Mouse (Mus musculus) cerebellum, adult 2 months (tissue): ENCODE results near the gene Ddx19b. TPM values are rescaled to one million over a fixed set of nuclear protein-coding genes. Genes with fewer than 3 reads are reported as not detected.
"Not testable (repeated sequence)": the region's sequence is repeated elsewhere in the genome, so short reads cannot be mapped to it uniquely, and the experiment has no call there.

Source experiments
- DNase-seq, 2 experiments: peaks; one replicate each; pipeline ENCODE4 v3.0.0; 2021
- H3K27ac ChIP-seq: fragments of 200-500 bp; 2 replicates; pipeline ENCODE4 v1.5.1; 2012; ENCODE audit warnings: low read length, control low read depth, inconsistent platforms; ENCODE audit not compliant: insufficient read depth
- H3K27me3 ChIP-seq: fragments of 200-500 bp; 2 replicates; pipeline ENCODE4 v1.6.1; 2012; ENCODE audit warnings: inconsistent platforms, mild to moderate bottlenecking, low read length, moderate library complexity; ENCODE audit not compliant: control insufficient read depth, insufficient read depth
- H3K4me1 ChIP-seq: fragments of 200-500 bp; 2 replicates; pipeline ENCODE4 v1.6.1; 2011; ENCODE audit warnings: low read length; ENCODE audit not compliant: control insufficient read depth, insufficient read depth
- H3K4me3 ChIP-seq: fragments of 200-500 bp; replicated peaks from 2 replicates; pipeline ENCODE3; 2011; ENCODE audit warnings: mild to moderate bottlenecking, low read depth, low read length, control low read depth; ENCODE audit not compliant: insufficient read depth
- CTCF ChIP-seq: fragments of 200-500 bp; IDR thresholded peaks from 2 replicates; pipeline ENCODE4 v1.5.1; 2011; ENCODE audit warnings: low read depth, mild to moderate bottlenecking, control low read depth, low read length, moderate library complexity, borderline replicate concordance; ENCODE audit not compliant: insufficient read depth
- POLR2A ChIP-seq: fragments of 200-500 bp; IDR thresholded peaks from 2 replicates; pipeline ENCODE4 v1.6.1; 2011; ENCODE audit warnings: low read length, control low read depth, borderline replicate concordance; ENCODE audit not compliant: insufficient read depth
- WGBS: fragments of 180-500 bp; shearing (Covaris S2); methylation state at CpG from one replicate; pipeline ENCODE4 v1.1.7; 2018; 5-methylcytosine and 5-hydroxymethylcytosine counted together
- polyA plus RNA-seq: library from polyadenylated mRNA; depleted of rRNA; stranded (reverse); fragments of >200 nt; gene quantifications from 2 replicates; pipeline ENCODE4 v1.2.3, GENCODE M21; 2012; rRNA removed

The Ddx19b gene
- 13.6 and 14.9 TPM in 2 replicates for polyA plus RNA-seq

GRCm38 (mm10) chr8:111031572-111031971 lies at the start of gene Ddx19b:
Gene Ddx19b, minus strand, starts transcription at chr8:111031751.
- TF ChIP-seq POLR2A (no peak), CTCF (no peak)
- no peaks in the 10 kb centered on the region for H3K27me3 ChIP-seq
- H3K27ac ChIP-seq, result no peak within 1 kb of the TSS
- WGBS, result 96% methylated on average over 19 of the region's 19 CpGs
- H3K4me3 ChIP-seq, result no peak within 1 kb of the TSS
- H3K4me1 ChIP-seq, result peaks cover 3% of the 10 kb centered on the region; the same call in 1 of the 2 replicates
- no peak for DNase-seq

- TF ChIP-seq CTCF, result no peak
- no peak for TF ChIP-seq POLR2A
- H3K4me1 ChIP-seq, result no peaks in the 10 kb centered on the region
- H3K27ac ChIP-seq, result no peak overlapping the region
- 36% methylated on average over 6 of the region's 6 CpGs for WGBS
- no peak overlapping the region for H3K4me3 ChIP-seq
- H3K27me3 ChIP-seq, result no peaks in the 10 kb centered on the region
- no peak for DNase-seq
Observed at GRCm38 (mm10) chr8:111079861-111080271, 48.3 kb upstream of the Ddx19b start.

- H3K4me1 ChIP-seq, result no peaks in the 10 kb centered on the region
- TF ChIP-seq CTCF (no peak), POLR2A (no peak)
- WGBS, result 27% methylated on average over 5 of the region's 5 CpGs
Observed at GRCm38 (mm10) chr8:111079461-111079860, 47.9 kb upstream of the Ddx19b start.

GRCm38 (mm10) chr8:111075926-111076325 lies 44.4 kb upstream of the Ddx19b start:
- 72% methylated on average over 3 of the region's 3 CpGs for WGBS
- TF ChIP-seq CTCF (no peak), POLR2A (no peak)
- Histone ChIP-seq H3K4me1 (no peaks in the 10 kb centered on the region), H3K27ac (no peak overlapping the region), H3K4me3 (no peak overlapping the region), H3K27me3 (no peaks in the 10 kb centered on the region)
- DNase-seq, result no peak

More at GRCm38 (mm10) chr8:111079461-111079860, 47.9 kb upstream of the Ddx19b start:
- Histone ChIP-seq H3K27me3 (no peaks in the 10 kb centered on the region), H3K27ac (no peak overlapping the region), H3K4me3 (no peak overlapping the region)
- no peak for DNase-seq

GRCm38 (mm10) chr8:111068660-111069059 lies 37.1 kb upstream of the Ddx19b start:
- DNase-seq, result not testable (repeated sequence)
- WGBS, result 93% methylated on average over 9 of the region's 9 CpGs

GRCm38 (mm10) chr8:111067439-111067838 lies 35.9 kb upstream of the Ddx19b start:
- Histone ChIP-seq H3K27ac (no peak overlapping the region), H3K27me3 (no peaks in the 10 kb centered on the region), H3K4me3 (no peak overlapping the region), H3K4me1 (no peaks in the 10 kb centered on the region)
- 37% methylated on average over 10 of the region's 10 CpGs for WGBS
- no peak for TF ChIP-seq CTCF
- no peak for TF ChIP-seq POLR2A
- DNase-seq, result no peak

More at GRCm38 (mm10) chr8:111068660-111069059, 37.1 kb upstream of the Ddx19b start:
- H3K4me1 ChIP-seq, H3K27ac ChIP-seq, H3K4me3 ChIP-seq, H3K27me3 ChIP-seq: not testable (repeated sequence)

- no peak for DNase-seq
- 60% methylated on average over 4 of the region's 4 CpGs for WGBS
- no peak overlapping the region for H3K27ac ChIP-seq
- no peak overlapping the region for H3K4me3 ChIP-seq
- H3K27me3 ChIP-seq, result no peaks in the 10 kb centered on the region
- TF ChIP-seq POLR2A (no peak), CTCF (no peak)
- no peaks in the 10 kb centered on the region; the same call in 1 of the 2 replicates for H3K4me1 ChIP-seq
Observed at GRCm38 (mm10) chr8:111066308-111066707, 34.8 kb upstream of the Ddx19b start.

GRCm38 (mm10) chr8:111062893-111063292 lies 31.3 kb upstream of the Ddx19b start:
- no peak for DNase-seq
- no peak for TF ChIP-seq CTCF
- TF ChIP-seq POLR2A, result no peak
- Histone ChIP-seq H3K27me3 (no peaks in the 10 kb centered on the region), H3K4me1 (peaks cover 10% of the 10 kb centered on the region; the same call in 1 of the 2 replicates), H3K4me3 (no peak overlapping the region), H3K27ac (no peak overlapping the region)
- 42% methylated on average over 2 of the region's 2 CpGs for WGBS
